Mouse (Mus musculus) NIH3T3 (cell line): ENCODE measurements around the gene Tubgcp5.

ENCODE experiments used
- DNase-seq: peaks from one replicate; pipeline ENCODE4 v3.0.0-alpha.2; 2012; ENCODE audit warnings: low read depth

The Tubgcp5 gene

DNA sequence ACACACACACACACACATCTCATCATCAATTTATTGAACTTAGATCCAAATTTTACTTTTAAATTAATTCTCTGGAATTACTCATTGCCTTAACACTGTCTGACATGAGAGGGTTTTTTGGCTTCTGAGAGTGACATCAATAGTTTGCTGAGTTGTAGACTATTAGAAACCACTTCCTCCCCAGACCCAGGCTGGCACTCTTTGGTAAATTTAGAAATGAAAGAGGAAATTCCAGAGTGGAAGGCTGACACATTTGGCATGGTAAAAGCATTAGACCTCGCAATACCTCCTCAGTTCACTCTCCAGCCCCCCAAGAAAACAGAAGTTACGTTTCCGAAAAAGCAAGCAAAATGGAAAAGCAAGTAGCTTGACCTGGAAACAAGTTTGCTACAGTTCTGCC, 58.8 kb downstream of the Tubgcp5 start:
- DNase-seq = no peak

DNA sequence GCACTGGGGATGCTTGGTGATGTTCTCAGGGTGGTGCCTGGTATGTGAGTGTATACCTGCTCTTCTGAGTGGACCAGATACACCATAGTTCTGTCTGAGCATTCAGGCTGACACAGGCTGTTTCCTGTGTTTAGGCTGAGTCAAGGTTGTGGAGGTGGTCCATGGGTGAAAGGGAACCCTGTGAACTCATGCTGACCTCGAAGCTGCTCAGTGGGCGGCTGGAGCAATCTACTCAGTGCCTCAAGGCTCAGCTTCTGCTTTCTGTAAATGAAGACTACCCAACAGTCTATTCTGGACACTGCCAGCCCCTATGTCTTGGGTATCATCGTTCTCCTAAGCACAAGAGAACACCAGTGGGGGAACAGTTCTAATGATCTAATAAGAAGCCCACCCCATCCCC, 61.6 kb downstream of the Tubgcp5 start:
- peak; percentile 71 for DNase-seq

DNA sequence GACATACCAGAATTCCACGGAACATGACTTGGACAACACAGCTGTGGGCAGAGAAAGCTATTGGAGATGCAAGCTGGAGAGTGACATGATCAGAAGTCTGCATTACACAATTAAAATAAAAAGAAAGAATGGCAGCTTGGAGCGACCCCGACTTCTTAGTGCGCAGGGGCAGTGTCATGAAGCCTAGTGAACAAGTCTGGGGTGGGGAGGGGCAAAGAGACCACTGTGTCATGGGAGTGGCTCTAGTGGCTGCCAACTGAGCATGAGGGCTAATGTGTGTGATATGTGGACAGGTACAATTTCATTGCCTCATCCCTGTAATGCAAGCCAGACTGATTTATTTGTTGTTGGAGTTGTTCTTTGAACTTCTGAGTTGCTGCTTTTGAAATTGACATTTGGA, 62.8 kb downstream of the Tubgcp5 start:
- DNase-seq = no peak

DNA sequence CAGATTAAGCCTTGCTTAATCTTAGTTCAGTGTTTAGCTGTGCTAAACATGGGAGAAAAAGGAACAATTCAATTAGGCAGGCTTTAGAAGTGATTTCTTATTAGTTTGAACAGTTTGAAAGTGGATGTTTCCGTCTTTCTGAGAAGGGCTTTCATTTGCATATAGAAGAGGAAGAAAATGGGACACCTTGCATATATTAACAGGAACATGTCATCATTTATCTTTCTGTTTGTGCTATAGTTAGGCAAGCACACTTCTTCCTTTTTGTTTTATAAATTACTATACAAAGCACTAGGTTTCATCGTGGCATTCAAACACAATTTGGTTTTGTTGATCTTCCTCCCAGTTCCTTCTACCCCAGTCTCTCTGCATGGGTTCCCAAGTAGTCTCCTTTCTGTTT, 63.8 kb downstream of the Tubgcp5 start:
- DNase-seq = no peak

DNA sequence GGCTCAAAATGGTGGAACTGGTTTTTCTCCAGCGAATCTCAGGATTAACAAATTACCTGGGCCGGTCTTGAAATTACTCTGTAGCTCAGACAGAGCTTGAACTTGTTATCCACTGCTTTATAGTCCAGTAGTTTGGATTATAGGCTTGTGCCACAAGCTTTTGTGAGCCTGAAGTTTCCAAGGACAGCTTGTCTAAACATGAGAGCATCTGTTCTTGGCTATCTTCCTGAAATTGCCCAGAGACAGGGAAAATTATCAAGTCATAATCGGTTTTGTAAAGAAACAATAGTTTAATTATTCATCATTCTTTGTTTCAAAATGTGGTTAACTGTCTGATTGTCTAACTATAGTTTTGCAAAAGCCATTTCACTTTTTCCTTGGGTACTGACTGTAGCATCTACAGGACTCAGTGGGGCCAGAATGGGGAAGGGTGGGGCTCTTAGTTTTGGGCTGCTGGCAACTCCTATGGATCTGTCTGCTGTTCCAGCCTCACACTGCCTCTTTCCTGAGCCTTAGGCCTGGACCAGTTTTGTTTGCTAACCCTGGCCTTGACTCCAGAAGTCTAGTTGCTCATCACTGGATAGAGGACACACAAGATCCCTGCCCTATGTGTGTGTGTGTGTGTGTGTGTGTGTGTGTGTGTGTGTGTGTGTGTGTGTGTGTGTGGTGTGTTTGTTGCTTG, 65.0 kb downstream of the Tubgcp5 start:
- DNase-seq = no peak

DNA sequence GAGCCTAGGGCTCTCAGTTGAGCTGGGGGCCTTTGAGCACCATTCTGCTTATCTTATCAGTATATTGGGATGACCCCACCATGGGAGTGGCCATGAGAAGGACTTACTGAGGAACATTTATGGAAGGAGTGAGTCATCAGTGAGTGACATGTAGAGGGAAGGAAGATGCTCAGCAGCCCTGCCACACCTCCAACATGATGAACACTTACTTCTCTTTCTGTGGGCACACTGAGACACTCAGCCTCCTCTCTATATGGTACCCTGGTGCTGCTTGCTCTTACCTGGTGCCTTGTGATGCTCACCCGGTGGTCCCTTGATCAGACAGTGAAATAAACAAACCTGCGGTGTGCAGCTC, 65.5 kb downstream of the Tubgcp5 start:
- DNase-seq = peak; percentile 27

DNA sequence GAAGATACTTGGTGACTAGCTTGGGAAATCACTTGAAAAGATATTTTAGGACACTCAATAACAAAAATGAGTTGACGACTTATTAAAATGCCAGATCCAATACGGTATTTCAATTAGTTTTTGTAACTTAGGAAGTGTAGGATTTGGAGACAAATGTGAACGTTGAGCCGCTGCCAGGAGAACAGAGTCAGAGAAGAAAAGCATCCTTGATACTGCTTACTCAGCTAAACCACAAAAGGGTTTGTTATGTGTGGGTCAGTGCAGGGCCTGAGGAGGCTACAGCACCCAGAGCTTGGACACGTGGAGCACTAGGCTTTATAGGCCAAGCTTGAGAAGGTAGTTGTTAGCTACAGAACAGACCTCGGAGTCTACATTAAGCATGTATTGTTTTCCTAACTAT, 66.0 kb downstream of the Tubgcp5 start:
- DNase-seq = peak; percentile 62

DNA sequence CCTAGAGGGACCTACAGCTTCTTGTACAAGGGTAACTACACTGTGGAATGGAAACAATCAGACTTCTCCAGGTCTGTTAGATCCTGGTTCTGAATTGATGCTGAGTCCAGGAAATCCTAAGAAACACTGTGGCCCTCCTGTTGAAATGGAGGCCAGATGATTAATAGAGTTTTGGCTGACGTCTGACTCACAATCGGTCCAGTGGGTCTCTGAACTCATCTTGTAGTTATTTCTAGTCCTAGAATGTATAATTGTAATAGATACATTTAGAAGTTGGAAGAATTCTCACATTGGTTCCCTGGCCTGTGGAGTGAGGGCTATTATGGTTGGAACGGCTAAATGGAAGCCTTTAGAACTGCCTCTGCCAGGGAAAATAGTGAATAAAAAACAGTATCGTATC, 67.2 kb downstream of the Tubgcp5 start:
- DNase-seq = peak; percentile 84

DNA sequence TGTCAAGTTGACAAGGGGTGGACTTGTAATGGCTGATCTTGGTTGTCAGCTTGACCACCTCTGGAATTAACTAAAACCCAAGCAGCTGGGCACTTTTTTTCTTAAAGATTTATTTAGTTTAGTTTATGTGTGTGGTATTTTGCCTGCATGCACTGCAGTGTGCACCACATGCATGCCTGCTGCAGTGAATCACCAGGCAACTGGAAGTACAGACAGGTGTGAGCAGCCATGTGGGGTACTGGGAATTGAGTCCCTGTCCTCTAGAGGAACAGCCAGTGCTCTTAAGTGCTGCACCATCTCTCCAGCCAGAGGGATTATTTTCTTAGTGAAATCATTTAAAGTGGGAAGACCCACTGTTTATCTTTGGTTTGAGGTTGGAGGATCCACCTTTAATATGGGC, 71.1 kb downstream of the Tubgcp5 start:
- no peak for DNase-seq

DNA sequence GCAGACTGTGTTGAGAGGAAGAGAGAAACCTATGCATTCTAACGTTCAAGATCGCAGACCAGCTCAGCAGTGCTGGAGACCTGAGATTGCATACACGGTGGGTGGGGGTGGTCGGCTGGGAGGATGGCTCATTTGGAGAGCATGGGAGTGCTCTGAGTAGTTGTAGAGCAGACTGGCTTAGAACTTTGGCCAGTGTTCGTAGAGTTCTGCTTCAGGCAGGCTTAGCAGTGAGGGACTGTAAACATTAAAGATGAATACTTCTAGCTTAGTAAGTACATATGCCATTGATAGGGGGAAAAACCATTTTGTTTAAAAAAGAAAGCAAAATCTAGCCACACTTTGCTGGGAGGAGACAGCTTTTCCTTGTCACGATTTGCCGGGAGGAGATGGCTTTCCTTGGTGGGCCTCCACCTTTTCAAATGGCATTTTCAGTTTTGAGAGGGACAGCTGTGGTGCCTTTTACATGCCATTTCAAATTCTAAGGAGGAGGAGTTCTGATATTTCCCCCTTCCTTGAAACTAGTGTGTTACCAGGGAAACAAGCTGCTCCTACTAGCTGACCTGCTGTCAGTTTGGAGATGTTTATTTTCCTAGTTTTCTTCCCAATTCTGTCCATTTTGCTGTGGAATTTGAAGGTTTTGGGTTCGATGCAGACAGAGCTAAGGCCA, 71.9 kb downstream of the Tubgcp5 start:
- no peak for DNase-seq

DNA sequence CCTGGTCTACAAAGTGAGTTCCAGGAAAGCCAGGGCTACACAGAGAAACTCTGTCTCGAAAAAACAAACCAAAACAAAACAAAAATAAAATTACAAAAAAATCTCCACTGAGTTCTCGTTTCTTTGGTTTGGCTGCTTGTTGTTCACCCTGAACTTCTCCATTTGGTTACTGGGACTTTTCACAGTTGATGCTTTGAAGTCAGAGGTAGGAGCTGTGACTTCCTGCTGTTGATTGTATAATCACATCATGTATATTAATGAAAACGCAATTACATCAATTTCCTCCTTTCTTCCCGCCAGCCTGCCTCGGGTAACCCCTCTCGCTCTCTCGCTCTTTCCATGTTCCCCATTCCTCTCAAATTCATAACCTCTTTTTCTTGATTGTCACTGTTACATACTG, 74.3 kb downstream of the Tubgcp5 start:
- DNase-seq = no peak

DNA sequence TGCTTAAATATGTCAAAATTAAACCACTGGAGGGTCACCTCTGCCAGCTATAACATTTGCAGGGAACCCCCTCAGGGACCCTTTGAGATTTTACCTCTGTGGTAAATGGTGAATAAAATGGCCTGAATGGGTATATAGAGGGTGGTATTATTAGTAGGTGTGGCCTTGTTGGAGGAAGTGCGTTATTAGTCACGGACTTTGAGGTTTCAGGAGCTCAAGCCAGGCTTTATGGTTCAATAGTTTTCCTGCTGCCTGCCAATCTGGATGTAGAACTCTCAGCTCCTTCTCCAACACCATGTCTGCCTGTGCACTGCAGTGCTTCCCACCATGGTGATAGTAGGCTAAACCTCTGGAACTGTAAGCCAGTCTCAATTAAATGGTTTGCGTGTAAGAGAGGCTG, 75.3 kb downstream of the Tubgcp5 start:
- DNase-seq = no peak

DNA sequence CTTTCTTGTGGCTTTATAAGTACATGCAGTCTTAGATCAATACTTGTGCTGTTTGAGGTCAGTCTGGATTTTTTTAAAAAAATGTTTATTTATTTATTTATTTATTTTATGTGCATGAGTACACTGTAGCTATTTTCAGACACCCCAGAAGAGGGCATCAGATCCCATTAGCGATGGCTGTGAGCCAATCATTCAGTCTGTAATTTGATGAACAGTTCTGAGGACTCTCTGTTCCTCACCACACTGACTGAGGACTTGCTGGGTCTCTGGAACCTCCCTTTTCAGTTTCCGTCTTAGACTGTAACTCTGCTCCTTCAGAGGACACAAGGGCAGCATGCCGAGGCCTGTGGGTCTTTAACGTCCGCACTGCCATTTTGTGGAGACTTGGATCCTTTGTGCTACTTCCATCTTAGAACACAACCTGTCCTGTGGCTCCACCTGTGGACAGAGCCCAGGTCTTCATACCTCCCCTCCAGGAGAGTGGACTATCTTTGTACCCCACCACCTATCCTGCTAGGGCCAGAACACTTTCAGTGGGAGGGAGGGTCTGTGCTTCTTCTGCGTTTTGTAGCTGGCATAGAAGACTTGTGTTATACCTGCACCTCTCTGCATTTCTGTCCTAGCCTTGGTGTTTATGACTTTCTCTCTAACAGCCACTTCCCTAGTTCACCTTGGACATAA, 76.5 kb downstream of the Tubgcp5 start:
- no peak for DNase-seq

DNA sequence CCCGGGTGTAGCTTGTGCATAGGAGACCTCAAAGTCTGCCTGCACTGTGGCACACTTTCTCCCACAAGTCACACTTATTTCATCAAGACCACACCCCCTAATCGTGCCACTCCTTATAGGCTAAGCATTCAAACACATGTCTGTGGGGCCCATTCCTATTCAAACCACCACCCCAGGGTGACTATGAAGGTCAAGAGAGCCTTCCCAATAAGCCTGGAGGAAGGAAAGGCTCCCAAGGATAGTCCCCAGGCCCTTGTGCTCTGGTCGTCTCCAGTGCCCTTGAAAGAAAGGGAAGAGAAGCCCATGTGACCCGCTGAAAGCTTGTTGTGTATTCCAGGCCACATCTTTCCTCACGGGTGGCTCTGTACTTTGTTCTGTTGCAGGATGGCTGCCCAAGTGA, 77.5 kb downstream of the Tubgcp5 start:
- no peak for DNase-seq

DNA sequence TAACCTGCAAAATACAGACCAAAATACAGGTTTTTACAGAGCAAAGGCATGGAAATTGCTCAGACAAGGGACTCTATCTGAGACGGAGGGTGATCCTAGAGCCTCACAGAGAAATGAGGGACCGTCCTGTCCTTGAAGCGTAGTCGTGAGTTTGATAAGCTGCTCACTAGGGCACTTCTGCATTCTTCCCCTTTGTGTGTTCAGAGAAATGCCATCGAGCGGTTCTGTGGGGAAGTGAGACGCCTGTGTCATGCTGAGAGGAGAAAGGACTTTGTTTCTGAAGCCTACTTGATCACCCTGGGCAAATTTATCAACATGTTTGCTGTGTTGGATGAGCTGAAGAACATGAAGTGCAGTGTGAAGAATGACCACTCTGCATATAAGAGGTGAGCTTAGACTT, 80.7 kb downstream of the Tubgcp5 start:
- DNase-seq = no peak

DNA sequence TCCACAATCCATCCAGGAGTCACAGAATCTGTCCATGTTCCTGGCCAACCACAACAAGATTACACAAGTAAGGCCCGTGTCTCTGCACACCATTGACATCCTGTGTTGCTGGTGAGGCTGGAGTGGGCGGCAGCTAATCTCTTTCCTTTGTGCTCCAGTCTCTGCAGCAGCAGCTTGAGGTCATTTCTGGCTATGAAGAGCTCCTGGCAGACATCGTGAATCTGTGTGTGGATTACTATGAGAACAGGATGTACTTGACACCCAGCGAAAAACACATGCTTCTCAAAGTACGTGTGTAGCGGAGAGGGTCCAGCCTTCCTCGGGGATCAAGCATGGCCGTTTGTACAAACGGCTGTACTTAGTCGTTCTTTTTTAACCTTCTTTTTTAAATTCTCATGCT, 83.8 kb downstream of the Tubgcp5 start:
- DNase-seq = no peak

DNA sequence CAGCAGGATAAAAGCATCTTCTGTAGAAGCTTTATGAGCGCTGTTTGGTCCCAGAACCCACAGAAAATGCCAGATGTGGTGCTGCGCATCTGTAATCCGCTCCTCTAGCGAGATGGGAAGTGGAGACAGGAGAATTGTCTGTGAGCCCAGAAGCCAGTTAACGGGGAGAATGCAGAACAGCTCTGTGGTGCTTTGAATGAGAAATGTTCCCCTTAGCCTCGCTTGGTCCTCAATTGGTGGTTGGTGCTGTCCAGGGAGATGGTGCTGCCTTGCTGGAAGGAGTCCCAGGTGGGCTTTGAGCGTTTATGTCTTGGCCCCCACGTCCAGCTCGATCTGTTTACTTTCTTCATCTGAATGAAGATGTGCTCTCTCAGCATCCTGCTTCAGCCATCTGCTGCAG, 86.9 kb downstream of the Tubgcp5 start:
- no peak for DNase-seq
